Mouse (Mus musculus): ENCODE measurements around the gene Ankrd6.

- TF ChIP-seq CTCF (IDR thresholded peaks at IDR 0.05; ENCODE audit: borderline replicate concordance, insufficient read depth, low read length) (no peak), POLR2A (IDR thresholded peaks at IDR 0.05; ENCODE audit: low read depth, low read length) (no peak)
Observed at GRCm38 (mm10) chr4:32940984-32941383, 9.7 kb downstream of the Ankrd6 start.
